Mouse (Mus musculus) testis, postnatal 10 days (tissue): Measurements from ENCODE around the gene Adssl1.

ENCODE experiments used
- DNase-seq: peaks from one replicate; pipeline ENCODE4 v3.0.0; 2021; ENCODE audit warnings: low spot score

Gene Adssl1

DNA sequence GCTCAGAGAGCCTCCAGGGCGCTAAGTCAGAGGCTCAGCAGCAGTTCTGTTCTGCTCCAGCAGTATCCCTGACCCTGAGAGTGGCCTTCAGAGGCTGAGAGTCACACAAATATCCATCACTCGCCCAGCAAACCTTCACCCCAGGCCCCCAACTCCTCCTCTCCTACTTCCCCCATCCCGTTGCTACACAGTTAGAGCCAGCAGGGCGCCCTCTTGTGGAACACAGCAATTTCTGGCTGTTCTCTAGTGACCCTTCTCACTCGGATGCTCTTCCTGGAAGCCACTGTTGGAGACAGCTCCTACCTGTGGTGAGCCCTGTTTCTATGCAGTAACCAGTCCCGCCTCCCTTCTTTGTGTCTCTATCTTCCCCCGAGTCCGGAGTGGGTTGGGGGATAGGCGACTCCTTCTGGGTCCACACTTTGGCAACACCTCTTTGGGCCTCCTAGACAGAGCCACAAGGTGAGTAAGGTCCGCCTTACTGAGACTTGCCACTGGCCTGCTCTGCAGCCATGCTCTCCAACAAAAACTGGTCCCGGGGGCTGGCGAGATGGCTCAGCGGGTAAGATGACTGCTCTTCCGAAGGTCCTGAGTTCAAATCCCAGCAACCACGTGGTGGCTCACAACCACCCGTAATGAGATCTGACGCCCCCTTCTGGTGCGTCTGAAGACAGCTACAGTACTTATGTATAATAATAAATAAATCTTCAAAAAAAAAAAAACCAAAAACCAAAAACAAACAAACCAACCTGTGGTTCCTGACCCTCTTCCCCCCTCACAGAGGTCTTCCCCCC is 55.6 kb downstream of the Adssl1 start:
- DNase-seq, result peak; percentile 91

GRCm38 (mm10) chr12:112677076-112677475 is 57.2 kb downstream of the Adssl1 start:
- DNase-seq, result peak; percentile 55

DNA sequence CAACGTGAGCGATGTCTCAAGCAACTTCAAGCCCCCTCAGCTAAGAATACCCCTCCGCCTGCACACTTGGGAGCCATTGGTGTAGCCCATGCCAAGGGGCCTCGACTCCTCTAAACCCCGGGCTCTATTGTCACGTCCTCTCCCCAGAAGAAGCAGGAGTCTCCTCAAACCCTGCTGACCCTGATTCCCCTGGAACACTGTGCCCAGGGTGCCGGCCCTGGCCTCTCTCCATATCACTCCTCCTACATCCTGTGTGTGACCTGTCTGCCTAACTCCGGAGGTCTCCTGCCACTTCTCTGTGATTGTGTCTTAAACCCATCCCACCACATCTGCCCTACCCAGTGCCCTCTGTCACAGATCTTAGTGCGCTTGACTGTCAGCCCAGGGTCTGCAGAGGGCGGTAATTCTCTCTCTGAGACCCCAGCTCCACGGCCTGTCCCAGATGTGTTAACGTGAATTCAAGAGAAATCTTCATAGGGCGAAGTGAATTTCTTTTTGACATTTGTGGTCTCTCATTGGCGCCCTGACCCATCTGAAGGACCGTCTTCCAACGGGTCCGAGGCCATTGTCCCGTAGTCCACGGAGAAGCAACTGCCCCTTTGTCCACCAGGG is 58.2 kb downstream of the Adssl1 start:
- DNase-seq, result peak; percentile 44

DNA sequence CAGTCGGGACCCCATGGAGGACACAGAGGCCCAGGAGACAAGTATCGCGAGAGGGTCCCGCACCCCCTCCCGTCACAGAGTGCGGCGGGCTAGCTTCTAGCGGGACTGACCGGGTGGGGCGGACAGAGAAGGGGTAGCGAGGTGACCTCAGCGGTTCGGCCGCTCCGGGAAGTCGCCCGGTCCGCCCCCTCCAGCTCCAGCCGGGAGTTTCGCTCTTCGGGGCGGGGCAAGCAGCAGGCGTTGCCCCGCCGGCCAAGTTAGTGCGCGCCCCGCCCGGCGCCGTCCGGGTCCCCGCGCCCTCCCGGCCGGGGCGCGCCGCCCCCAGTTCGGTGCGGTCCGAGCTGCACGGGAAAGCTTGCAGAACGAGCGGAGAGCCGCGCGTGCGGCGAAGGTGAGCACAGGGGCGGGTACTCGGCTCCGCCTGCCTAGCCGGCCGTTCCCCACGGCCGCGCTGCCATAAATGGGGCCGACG is 58.7 kb downstream of the Adssl1 start, which contains the start of gene Zbtb42:
TSS of gene Zbtb42 (plus strand) at position 274 of the 472 bp plus-strand sequence.
- peak; percentile 79 for DNase-seq

DNA sequence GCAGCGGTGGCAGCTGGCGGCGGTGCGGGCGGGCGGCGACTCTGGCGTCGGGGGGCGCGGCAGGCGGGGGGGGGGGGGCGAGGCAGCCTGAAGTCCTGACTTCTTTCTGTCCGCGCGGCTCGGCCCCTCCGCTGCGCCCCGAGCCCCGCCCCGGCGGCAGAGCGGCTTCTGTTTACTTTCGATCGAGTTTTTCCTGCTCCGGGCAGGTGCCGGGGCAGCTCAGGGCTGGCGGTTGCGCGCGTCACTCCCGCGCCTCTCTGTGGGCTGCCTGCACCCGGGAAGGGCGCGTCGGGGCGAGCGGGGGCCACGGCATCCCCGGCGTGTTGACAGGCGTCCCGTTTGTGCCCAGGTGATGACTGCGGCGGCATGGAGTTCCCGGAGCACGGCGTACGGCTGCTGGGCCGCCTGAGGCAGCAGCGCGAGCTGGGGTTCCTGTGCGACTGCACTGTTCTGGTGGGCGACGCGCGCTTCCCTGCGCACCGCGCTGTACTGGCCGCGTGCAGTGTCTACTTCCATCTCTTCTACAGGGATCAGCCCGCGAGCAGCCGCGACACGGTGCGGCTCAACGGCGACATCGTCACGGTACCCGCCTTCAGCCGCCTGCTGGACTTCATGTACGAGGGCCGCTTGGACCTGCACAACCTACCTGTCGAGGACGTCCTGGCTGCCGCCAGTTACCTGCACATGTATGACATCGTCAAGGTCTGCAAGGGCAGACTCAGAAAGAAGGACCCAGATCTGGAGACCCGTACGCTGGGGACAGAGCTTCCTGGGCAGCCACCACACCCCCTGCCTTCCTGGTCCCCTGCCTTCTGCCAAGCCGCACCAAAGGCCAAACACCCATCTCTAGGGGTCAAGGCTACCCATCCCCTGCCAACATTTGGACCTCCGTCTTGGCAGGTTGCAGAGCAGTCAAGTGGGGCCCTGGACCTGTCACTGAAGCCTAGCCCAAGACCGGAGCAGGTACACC is 59.5 kb downstream of the Adssl1 start:
- peak; percentile 57 for DNase-seq

GRCm38 (mm10) chr12:112683351-112683750 is 63.5 kb downstream of the Adssl1 start:
- DNase-seq, result no peak

GRCm38 (mm10) chr12:112688458-112688857 is 68.6 kb downstream of the Adssl1 start:
- DNase-seq, result no peak
